Mouse (Mus musculus): ENCODE measurements around the gene Tbxas1.

DNA sequence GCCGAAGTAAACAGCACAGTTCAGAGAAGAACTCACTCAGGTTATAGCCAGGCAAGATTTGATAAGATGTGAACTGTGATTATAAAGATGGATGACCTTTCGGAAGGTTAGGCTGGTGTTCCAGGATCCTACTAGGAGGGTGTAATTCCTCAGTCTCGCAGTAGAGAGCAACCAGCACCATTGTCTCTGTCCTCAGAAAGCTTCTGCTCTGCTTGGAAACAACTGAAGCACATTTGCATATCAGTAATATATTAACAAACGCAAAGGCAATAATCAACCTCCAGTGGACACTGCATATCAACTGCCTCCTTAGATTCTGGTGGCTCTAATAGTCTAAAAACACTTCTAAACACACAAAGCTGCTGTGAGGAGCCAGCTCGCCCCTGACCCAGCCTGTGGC, 47.8 kb upstream of the Tbxas1 start:
- TF ChIP-seq CTCF (IDR thresholded peaks at IDR 0.05) (peak; percentile 31), EP300 (IDR thresholded peaks at IDR 0.05) (no peak)

All from lung, postnatal 0 days (tissue).